In genomic region chr1:53377731-53378130, GRCm38 (mm10) we compare ENCODE assay signal across 30 mouse cellular contexts. TPM values are rescaled to one million over a fixed set of nuclear protein-coding genes. Genes with fewer than 3 reads are reported as not detected.
"Had no signal": no experiment of that assay in that cellular context is flagged by ENCODE, and none has a peak within 500 bp of the region (broad histone marks: within the 10 kb centered on the region; RNA-seq: fewer than 3 reads in every experiment).

No protein-coding gene starts in this region.

- H3K27ac ChIP-seq: embryonic facial prominence, embryonic 10.5 days; embryonic facial prominence, embryonic 12.5 days; embryonic facial prominence, embryonic 13.5 days; embryonic facial prominence, embryonic 15.5 days; forebrain, embryonic 10.5 days; forebrain, embryonic 12.5 days; forebrain, embryonic 13.5 days; forebrain, embryonic 15.5 days; gastrocnemius, adult 2 months; heart, adult 2 months had no signal

- H3K4me1 ChIP-seq: embryonic facial prominence, embryonic 10.5 days; embryonic facial prominence, embryonic 12.5 days; embryonic facial prominence, embryonic 13.5 days; embryonic facial prominence, embryonic 15.5 days; forebrain, embryonic 13.5 days; forebrain, embryonic 15.5 days had no signal

- H3K9me3 ChIP-seq: embryonic facial prominence, embryonic 10.5 days; embryonic facial prominence, embryonic 12.5 days; embryonic facial prominence, embryonic 13.5 days; embryonic facial prominence, embryonic 15.5 days; forebrain, embryonic 10.5 days; forebrain, embryonic 12.5 days; forebrain, embryonic 13.5 days; forebrain, embryonic 15.5 days had no signal

- DNase-seq: cerebellum, adult 8-10 months; cerebellum, adult 9-10 months; cerebellum, adult 9-11 months; cerebellum, postnatal 10 days; cerebellum, postnatal 25 days; cerebellum, postnatal 36 days; forebrain, postnatal 0 days; gastrocnemius, adult 2 months; gastrocnemius, postnatal 10 days; gastrocnemius, postnatal 14 days; gastrocnemius, postnatal 25 days; gastrocnemius, postnatal 36 days; heart, adult 11 months; heart, adult 18-20 months; heart, adult 2 months had no signal

- ATAC-seq: forebrain, embryonic 13.5 days; forebrain, embryonic 15.5 days; forebrain, embryonic 16.5 days; forebrain, postnatal 0 days had no signal

- H3K27me3 ChIP-seq: embryonic facial prominence, embryonic 12.5 days; embryonic facial prominence, embryonic 13.5 days; embryonic facial prominence, embryonic 15.5 days; forebrain, embryonic 12.5 days; forebrain, embryonic 13.5 days; forebrain, embryonic 15.5 days had no signal

- H3K4me2 ChIP-seq: embryonic facial prominence, embryonic 12.5 days; embryonic facial prominence, embryonic 13.5 days; embryonic facial prominence, embryonic 15.5 days; forebrain, embryonic 12.5 days; forebrain, embryonic 13.5 days; forebrain, embryonic 15.5 days had no signal

- H3K9ac ChIP-seq: embryonic facial prominence, embryonic 12.5 days; embryonic facial prominence, embryonic 13.5 days; embryonic facial prominence, embryonic 15.5 days; forebrain, embryonic 12.5 days; forebrain, embryonic 13.5 days; forebrain, embryonic 15.5 days; forebrain, postnatal 0 days had no signal

- H3K4me3 ChIP-seq: embryonic facial prominence, embryonic 10.5 days; embryonic facial prominence, embryonic 12.5 days; embryonic facial prominence, embryonic 13.5 days; embryonic facial prominence, embryonic 15.5 days; erythroblast, embryonic 14.5 days; forebrain, embryonic 10.5 days; forebrain, embryonic 12.5 days; forebrain, embryonic 13.5 days; forebrain, embryonic 15.5 days; gastrocnemius, adult 2 months; heart, adult 2 months had no signal

- H3K36me3 ChIP-seq: embryonic facial prominence, embryonic 10.5 days; embryonic facial prominence, embryonic 12.5 days; embryonic facial prominence, embryonic 13.5 days; embryonic facial prominence, embryonic 15.5 days; forebrain, embryonic 10.5 days; forebrain, embryonic 12.5 days; forebrain, embryonic 15.5 days had no signal

RNA-seq across cellular contexts. Expression of gene Gm28551, which starts 25.3 kb away (rescaled TPM):
- polyA plus RNA-seq: erythroblast, embryonic 14.5 days; gonadal fat pad, adult 2 months had no signal

RNA-seq across cellular contexts. Expression of gene Asdurf, which starts 25.3 kb away (rescaled TPM):
- polyA plus RNA-seq: cortical plate, adult 2 months; embryonic facial prominence, embryonic 10.5 days; embryonic facial prominence, embryonic 11.5 days; embryonic facial prominence, embryonic 12.5 days; erythroblast, embryonic 14.5 days; forebrain, embryonic 10.5 days; forebrain, embryonic 11.5 days; forebrain, embryonic 12.5 days; frontal cortex, adult 2 months; gonadal fat pad, adult 2 months; heart, adult 2 months had no signal
